Mouse (Mus musculus): Measurements from ENCODE around the gene Drp2. TPM values are rescaled to one million over a fixed set of nuclear protein-coding genes. Genes with fewer than 3 reads are reported as not detected.

Drp2 gene
- polyA plus RNA-seq, 1 experiment from 2014 or later, result 14.2 TPM

- H3K9ac ChIP-seq (replicated peaks), result no peak overlapping the region
- H3K36me3 ChIP-seq, result no peaks in the 10 kb centered on the region
- H3K4me2 ChIP-seq (replicated peaks), result no peak overlapping the region
- H3K4me3 ChIP-seq, result no peak overlapping the region
- WGBS, result 84% methylated on average over 5 of the region's 5 CpGs
- no peaks in the 10 kb centered on the region for H3K27me3 ChIP-seq
- no peaks in the 10 kb centered on the region for H3K4me1 ChIP-seq
- no peaks in the 10 kb centered on the region for H3K9me3 ChIP-seq
- no peak overlapping the region for H3K27ac ChIP-seq (replicated peaks)
- ATAC-seq (replicated peaks), result no peak
These were observed 19.9 kb downstream of the Drp2 start for GRCm38 (mm10) chrX:134424263-134424662.

GRCm38 (mm10) chrX:134425798-134426197 lies 21.4 kb downstream of the Drp2 start:
- no peaks in the 10 kb centered on the region for H3K27me3 ChIP-seq
- H3K9me3 ChIP-seq, result no peaks in the 10 kb centered on the region
- no peak overlapping the region for H3K27ac ChIP-seq (replicated peaks)
- H3K9ac ChIP-seq (replicated peaks), result no peak overlapping the region
- H3K4me2 ChIP-seq (replicated peaks), result no peak overlapping the region
- no peak for ATAC-seq (replicated peaks)
- no peak overlapping the region for H3K4me3 ChIP-seq
- no peaks in the 10 kb centered on the region for H3K4me1 ChIP-seq
- no peaks in the 10 kb centered on the region for H3K36me3 ChIP-seq
- WGBS, result 92% methylated on average over 10 of the region's 10 CpGs

- Histone ChIP-seq H3K9ac (replicated peaks) (no peak overlapping the region), H3K4me2 (replicated peaks) (no peak overlapping the region), H3K27me3 (no peaks in the 10 kb centered on the region), H3K4me3 (no peak overlapping the region), H3K4me1 (no peaks in the 10 kb centered on the region), H3K36me3 (no peaks in the 10 kb centered on the region), H3K9me3 (no peaks in the 10 kb centered on the region), H3K27ac (replicated peaks) (no peak overlapping the region)
- 0 out of 2 replicates have a peak, but pooled peaks have one; percentile 32 for ATAC-seq (replicated peaks)
- 78% methylated on average over 6 of the region's 6 CpGs for WGBS
These were observed 22.5 kb downstream of the Drp2 start for GRCm38 (mm10) chrX:134426819-134427218.

GRCm38 (mm10) chrX:134427307-134427706 lies 23.0 kb downstream of the Drp2 start:
- Histone ChIP-seq H3K4me3 (no peak overlapping the region), H3K4me1 (no peaks in the 10 kb centered on the region), H3K27me3 (no peaks in the 10 kb centered on the region), H3K36me3 (no peaks in the 10 kb centered on the region), H3K9me3 (no peaks in the 10 kb centered on the region), H3K27ac (replicated peaks) (no peak overlapping the region), H3K9ac (replicated peaks) (no peak overlapping the region), H3K4me2 (replicated peaks) (no peak overlapping the region)
- WGBS, result 65% methylated on average over 3 of the region's 3 CpGs
- no peak for ATAC-seq (replicated peaks)

- H3K4me2 ChIP-seq (replicated peaks), result no peak overlapping the region
- no peaks in the 10 kb centered on the region for H3K9me3 ChIP-seq
- 76% methylated on average over 61 of the region's 67 CpGs for WGBS
- no peaks in the 10 kb centered on the region for H3K4me1 ChIP-seq
- no peak overlapping the region for H3K27ac ChIP-seq (replicated peaks)
- no peaks in the 10 kb centered on the region for H3K27me3 ChIP-seq
- ATAC-seq (replicated peaks), result peak; percentile 23; the same call in 1 of the 2 replicates
- no peak overlapping the region for H3K9ac ChIP-seq (replicated peaks)
- no peaks in the 10 kb centered on the region for H3K36me3 ChIP-seq
- H3K4me3 ChIP-seq, result no peak overlapping the region
These were observed 70.8 kb downstream of the Drp2 start for GRCm38 (mm10) chrX:134474988-134475710.

GRCm38 (mm10) chrX:134476290-134476689 lies 71.9 kb downstream of the Drp2 start, which contains the start of gene Taf7l:
Taf7l (minus strand) TSS chrX:134476490.
- Histone ChIP-seq H3K4me3 (no peak within 1 kb of the TSS), H3K4me1 (no peaks in the 10 kb centered on the region), H3K27ac (replicated peaks) (no peak within 1 kb of the TSS), H3K36me3 (no peaks in the 10 kb centered on the region), H3K27me3 (no peaks in the 10 kb centered on the region), H3K4me2 (replicated peaks) (no peak within 1 kb of the TSS), H3K9me3 (no peaks in the 10 kb centered on the region), H3K9ac (replicated peaks) (no peak within 1 kb of the TSS)
- 91% methylated on average over 25 of the region's 25 CpGs for WGBS
- no peak for ATAC-seq (replicated peaks)

GRCm38 (mm10) chrX:134481720-134482119 lies 77.4 kb downstream of the Drp2 start:
- no peaks in the 10 kb centered on the region for H3K4me1 ChIP-seq
- H3K4me2 ChIP-seq (replicated peaks), result no peak overlapping the region
- WGBS, result 71% methylated on average over 3 of the region's 3 CpGs
- H3K27me3 ChIP-seq, result no peaks in the 10 kb centered on the region
- no peak overlapping the region for H3K9ac ChIP-seq (replicated peaks)
- ATAC-seq (replicated peaks), result no peak
- H3K4me3 ChIP-seq, result no peak overlapping the region
- no peaks in the 10 kb centered on the region for H3K36me3 ChIP-seq
- H3K9me3 ChIP-seq, result no peaks in the 10 kb centered on the region
- H3K27ac ChIP-seq (replicated peaks), result no peak overlapping the region

- no peak for ATAC-seq (replicated peaks)
- Histone ChIP-seq H3K9me3 (no peaks in the 10 kb centered on the region), H3K4me2 (replicated peaks) (no peak overlapping the region), H3K27ac (replicated peaks) (no peak overlapping the region), H3K9ac (replicated peaks) (no peak overlapping the region), H3K4me3 (no peak overlapping the region), H3K36me3 (no peaks in the 10 kb centered on the region), H3K27me3 (no peaks in the 10 kb centered on the region), H3K4me1 (no peaks in the 10 kb centered on the region)
- WGBS, result 87% methylated on average over 8 of the region's 8 CpGs
These were observed 96.3 kb downstream of the Drp2 start for GRCm38 (mm10) chrX:134500651-134501050.

Other genes with a start within 250 kb of the Drp2 start
- 0.17 and 0.29 TPM in 2 replicates for gene Xkrx, start 242.5 kb upstream of the Drp2 start, polyA plus RNA-seq (2015; fragmentation: Nextera tagmentation; extraction: Ambion mirVana)
- gene Arl13a, start 217.1 kb upstream of the Drp2 start, polyA plus RNA-seq (2015; fragmentation: Nextera tagmentation; extraction: Ambion mirVana), result not detected in 2 replicates
- not detected in 2 replicates for gene Nox1, start 182.6 kb upstream of the Drp2 start, polyA plus RNA-seq (2015; fragmentation: Nextera tagmentation; extraction: Ambion mirVana)
- 5.6 and 6.2 TPM in 2 replicates for gene Trmt2b, start 127.6 kb upstream of the Drp2 start, polyA plus RNA-seq (2015; fragmentation: Nextera tagmentation; extraction: Ambion mirVana)
- gene Tmem35a, start 109.3 kb upstream of the Drp2 start, polyA plus RNA-seq (2015; fragmentation: Nextera tagmentation; extraction: Ambion mirVana), result 111 and 123 TPM in 2 replicates
- 14.0 and 14.4 TPM in 2 replicates for gene Cenpi, start 96.5 kb upstream of the Drp2 start, polyA plus RNA-seq (2015; fragmentation: Nextera tagmentation; extraction: Ambion mirVana)
- not detected in 2 replicates for gene Taf7l, start 71.9 kb downstream of the Drp2 start, polyA plus RNA-seq (2015; fragmentation: Nextera tagmentation; extraction: Ambion mirVana)
- gene Timm8a1, start 137.3 kb downstream of the Drp2 start, polyA plus RNA-seq (2015; fragmentation: Nextera tagmentation; extraction: Ambion mirVana), result 46.8 and 46.9 TPM in 2 replicates
- gene Btk, start 179.0 kb downstream of the Drp2 start, polyA plus RNA-seq (2015; fragmentation: Nextera tagmentation; extraction: Ambion mirVana), result 0.28 and 0.45 TPM in 2 replicates
- gene Rpl36a, start 181.1 kb downstream of the Drp2 start, polyA plus RNA-seq (2015; fragmentation: Nextera tagmentation; extraction: Ambion mirVana), result 220 and 235 TPM in 2 replicates
- gene Gla, start 196.6 kb downstream of the Drp2 start, polyA plus RNA-seq (2015; fragmentation: Nextera tagmentation; extraction: Ambion mirVana), result 2.9 and 3.4 TPM in 2 replicates
- 174 and 177 TPM in 2 replicates for gene Hnrnph2, start 196.6 kb downstream of the Drp2 start, polyA plus RNA-seq (2015; fragmentation: Nextera tagmentation; extraction: Ambion mirVana)